Mouse (Mus musculus): ENCODE measurements around the gene Dydc2.
A peak's percentile ranks its signal among the peaks of the same experiment; 100 is the strongest.

Dydc2 gene

DNA sequence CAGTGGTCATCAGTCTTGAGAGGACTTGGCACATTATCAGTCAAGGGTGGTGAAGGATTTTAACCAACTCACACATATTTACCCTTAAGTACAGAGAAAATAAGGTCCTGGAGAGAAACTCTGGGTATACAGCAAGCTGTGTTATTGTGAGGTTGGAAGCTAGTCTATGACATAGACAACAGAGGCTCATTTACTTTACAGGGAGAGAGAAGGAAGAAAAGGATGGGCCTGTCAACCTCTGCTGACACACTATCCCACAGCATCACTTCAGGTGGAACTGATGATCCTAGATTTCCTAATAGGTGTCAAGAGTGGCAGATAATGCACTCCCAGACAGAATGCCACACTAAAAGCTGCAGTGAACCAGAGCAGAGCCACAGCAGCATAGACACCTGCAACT, at the start of gene Dydc2:
Dydc2 (minus strand) TSS at position 101 of the 400 bp plus-strand sequence.
- no peak for DNase-seq (ENCODE audit: inconsistent age in 2 of 2, low spot score in 1 of 2)

DNA sequence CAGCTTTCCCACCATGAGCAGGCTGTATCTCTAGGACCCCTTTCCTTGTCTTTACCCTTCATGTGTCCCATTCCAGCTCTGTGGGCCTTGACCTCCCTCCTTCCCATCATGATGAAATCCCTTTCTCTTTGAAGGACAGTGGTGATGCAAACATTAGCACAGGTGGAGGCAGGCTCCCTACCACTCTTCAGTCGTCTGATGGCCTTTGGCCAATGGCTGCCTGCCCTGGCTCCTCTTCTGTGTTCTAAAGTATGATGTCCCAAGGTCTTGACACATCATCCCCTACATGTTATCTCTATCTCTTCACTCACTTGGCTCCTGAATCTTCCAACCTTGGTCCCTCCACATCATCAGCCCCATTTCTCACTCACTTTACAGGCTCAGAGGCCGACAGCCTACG, 47.3 kb upstream of the Dydc2 start:
- no peak for DNase-seq (ENCODE audit: inconsistent age in 2 of 2, low spot score in 1 of 2)

DNA sequence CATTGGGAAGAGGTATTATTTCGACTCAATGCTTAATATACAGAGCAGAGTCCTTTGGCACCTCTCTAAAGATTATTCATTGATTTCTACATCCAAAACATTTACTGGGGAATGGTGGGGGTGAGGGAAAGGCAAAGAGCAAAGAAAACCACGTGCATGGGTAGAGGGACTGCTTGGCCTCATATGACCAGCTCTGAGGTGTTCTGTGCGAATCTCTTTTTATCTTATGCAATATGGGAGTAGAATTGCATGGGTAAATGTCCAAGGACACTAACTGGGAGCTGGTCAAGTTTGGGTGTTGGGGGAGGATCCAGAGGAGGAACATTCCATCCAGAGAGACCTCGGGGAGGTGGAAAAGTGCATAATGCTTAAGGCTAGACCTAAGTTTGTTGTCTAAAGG, 43.9 kb upstream of the Dydc2 start:
- DNase-seq (ENCODE audit: inconsistent age in 2 of 2, low spot score in 1 of 2): no peak

DNA sequence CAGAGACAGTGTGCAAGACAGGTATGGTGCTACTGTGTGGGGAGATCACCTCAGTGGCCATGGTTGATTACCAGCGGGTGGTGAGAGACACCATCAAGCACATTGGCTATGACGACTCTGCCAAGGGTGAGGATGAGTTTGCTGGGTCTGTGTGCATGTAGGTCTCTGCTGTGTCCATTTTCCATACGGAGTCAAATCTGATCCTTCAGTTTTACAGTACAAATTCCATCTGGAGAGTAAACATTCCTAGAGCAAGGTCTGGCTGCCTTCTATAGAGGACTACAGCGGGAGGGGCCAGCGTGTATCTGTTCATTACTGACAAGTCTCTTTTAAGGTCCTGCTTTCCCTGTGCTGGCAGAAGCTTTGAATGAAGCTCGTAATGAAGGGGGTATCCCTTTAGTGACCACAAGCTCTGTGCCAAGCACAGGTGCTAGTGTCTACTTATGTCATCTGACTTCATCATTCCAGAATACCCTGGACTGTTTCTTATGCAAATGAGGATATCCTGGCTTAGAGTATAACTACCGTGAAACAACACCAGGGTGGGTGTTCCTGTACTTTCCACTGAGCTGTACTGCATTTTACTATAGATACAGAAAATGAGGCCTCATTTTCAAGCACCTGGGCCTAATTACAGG, 42.1 kb upstream of the Dydc2 start:
- DNase-seq (ENCODE audit: inconsistent age in 2 of 2, low spot score in 1 of 2): no peak

DNA sequence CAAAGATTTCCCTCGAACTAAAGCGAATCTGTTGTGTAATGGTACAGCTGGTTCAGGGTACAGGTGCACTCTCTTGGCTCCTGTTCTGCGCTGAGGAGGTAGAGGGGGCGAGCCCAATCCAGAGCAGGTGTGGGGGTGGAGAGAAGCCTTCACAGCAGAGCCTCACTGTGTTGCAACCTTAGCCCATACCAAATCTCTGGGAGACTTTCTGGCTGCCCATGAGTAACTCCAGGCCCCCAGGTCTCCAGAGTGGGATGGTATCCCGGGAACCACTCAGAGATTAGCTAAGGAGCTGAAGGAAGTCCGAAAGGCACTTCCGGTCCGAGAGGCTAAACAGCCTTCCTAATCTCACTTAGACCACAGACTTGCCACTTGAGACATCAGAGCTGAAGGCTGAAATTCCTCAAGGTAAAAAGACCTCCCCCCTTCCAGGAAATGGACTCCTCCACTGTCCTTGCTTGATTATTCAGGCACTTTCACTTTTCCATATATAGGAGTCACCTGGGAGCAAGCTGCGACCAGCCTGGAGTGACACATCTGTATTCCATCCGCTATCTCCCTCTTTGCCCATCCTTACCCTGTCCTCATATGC, 35.9 kb upstream of the Dydc2 start, which contains the start of gene Mat1a:
Mat1a (plus strand) TSS at position 183 of the 592 bp plus-strand sequence.
- DNase-seq (ENCODE audit: inconsistent age in 2 of 2, low spot score in 1 of 2): no peak

DNA sequence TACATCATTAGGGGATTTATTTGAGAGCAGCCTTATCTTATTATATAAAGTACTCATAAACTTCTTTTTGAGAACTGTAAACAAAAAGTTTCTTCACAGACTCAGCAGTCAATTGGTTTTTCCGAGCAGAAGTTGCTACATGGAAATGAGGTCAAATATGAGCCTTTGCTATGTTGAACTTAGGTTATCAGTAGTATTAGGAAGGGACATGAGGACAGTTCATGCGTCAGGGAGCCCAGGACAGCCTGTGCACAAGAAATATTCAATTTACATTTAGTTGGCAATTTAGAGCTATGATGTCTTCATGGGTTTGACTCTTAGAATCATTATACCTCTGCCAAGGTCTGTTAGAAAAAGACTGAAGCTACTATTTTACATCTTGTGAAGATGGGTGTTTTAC, 33.3 kb upstream of the Dydc2 start:
- no peak for DNase-seq (ENCODE audit: inconsistent age in 2 of 2, low spot score in 1 of 2)

DNA sequence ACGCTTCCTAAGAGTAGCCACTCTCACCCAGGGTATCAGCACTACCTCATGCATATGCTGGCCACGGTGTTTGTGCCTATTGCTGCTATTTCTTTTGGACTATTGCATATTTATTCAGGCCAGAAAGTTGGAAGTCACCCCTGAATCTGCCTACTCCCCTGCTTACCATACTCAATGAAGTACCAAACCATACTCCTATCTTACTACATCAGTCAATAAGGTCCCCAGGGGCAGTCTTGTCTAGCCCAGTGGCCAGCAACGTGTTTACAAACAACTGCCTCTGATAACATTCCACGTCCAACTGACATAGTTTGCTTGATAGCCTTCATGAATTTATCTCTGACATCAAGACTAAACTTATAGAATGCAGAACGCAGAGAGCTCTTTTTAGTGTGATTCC, 32.2 kb upstream of the Dydc2 start:
- no peak for DNase-seq (ENCODE audit: inconsistent age in 2 of 2, low spot score in 1 of 2)

DNA sequence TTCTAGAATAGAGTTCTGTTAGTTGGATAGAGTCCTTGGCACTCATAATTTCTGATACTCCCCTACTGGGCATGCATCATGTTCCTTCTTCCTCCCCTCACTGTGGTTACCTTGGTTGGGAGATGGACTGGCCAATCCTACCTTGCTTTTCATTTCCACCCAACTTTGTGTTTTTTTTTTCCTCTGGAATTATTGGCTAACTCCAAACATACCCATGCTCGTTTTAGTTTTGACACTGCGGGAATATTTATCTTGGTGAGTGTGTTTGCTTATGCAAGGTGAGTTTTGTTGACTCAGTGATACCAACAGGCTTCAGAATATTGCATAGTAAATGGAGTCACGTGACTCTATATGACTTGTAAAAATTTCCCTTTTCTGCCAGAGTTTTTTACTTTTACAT, 31.7 kb upstream of the Dydc2 start:
- no peak for DNase-seq (ENCODE audit: inconsistent age in 2 of 2, low spot score in 1 of 2)

DNA sequence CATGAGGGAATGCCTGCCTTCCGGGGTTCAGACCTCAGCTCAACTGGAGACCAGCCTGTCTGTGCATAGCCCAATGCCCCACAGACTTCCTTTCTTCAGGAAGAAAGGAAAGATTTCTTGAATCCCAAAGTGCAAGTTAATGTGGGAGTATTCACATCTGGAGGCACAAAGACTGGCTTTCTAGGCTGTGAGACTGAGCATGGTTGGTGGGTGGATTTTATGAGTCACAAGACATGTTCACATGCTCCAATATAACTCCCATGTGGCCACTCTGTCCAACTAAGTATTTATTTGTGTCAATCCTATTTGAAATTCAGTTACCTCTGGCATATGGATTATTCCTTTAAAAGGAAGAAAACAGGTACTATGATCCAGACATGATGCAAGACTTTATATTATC, 29.7 kb upstream of the Dydc2 start:
- no peak for DNase-seq (ENCODE audit: inconsistent age in 2 of 2, low spot score in 1 of 2)

DNA sequence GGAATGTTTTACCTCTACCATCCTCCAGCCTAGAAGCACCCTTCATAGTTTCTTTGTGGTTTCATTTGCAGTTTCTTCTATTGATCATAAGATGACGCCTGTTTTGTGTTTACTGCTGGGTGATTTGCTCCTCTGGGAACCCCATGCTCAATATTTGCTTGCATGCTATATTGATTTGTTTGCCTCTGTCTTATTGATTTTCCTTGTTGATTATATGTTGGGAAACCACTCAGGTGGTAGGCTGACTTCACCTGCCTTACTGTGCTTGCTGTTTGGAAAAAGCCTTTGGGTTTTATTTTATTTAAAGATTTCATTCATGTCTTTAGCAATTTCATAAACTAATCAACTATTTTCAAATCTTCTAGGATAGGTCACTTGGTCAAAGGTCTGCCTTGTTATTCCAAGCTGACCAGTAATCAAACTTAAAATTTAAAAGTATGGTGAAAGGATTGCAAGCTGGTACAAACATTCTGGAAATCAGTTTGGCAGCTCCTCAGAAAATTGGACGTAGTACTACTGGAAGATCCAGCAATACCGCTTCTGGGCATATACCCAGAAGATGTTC, 27.4 kb upstream of the Dydc2 start:
- no peak for DNase-seq (ENCODE audit: inconsistent age in 2 of 2, low spot score in 1 of 2)

DNA sequence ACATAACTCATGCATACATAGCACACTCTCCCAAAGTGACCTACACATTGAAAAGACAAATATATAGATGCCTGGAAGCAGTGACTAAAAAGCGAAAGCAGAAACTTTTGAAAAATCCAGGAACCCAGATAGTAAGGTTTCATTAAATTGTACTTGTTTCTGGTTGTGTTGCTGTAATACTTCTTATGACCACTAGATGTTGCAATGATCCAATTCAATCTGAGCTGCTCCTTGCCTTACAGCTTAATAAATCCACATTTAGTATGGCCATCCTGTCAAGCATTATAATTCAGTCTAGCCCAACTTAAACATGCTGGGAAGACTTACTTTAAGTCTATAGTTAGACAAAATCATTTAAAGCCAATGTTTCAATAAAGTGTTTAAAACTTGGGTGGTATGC, 25.1 kb upstream of the Dydc2 start:
- peak in 1 of 2 experiments; percentile 36 for DNase-seq (ENCODE audit: inconsistent age in 2 of 2, low spot score in 1 of 2)

DNA sequence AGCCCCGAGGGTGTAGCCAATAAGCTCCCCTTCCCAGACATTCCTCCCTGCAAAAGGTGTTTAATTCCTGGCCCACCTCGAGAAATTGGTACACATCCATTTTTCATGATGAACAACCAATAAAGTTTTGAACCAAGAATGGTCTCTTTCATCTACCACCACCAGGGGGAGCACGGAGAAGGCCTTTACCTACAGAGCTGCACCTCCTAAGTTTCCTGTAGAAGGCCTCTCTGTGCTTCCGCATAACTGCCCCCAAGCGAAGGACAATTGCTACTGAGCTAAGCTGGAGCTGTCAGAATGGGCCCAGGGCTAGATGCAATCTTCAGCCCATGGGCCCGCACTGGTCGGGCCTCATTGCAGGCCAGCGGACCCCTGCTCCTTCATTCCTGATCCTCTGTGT, 21.8 kb upstream of the Dydc2 start:
- peak; percentile 15 to 57 for DNase-seq (ENCODE audit: inconsistent age in 2 of 2, low spot score in 1 of 2)

DNA sequence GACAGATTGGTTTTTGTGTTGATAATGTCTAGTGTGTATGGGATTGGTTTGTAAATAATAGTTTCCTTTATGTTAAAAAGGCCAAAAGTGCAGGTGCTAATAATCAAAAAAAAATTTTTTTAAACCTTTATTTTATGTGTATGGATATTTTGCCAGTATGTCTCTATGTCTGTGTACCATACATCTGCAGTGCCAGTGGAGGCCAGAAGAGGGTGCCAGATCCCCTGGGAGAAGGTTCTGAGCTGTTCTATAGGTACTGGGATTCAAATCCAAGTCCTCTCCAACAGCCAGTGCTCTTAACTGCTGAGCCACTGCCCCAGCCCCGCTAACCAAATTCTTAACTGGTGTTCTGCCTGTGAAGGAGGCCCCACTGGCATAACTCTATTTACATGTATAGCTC, 18.5 kb upstream of the Dydc2 start:
- DNase-seq (ENCODE audit: inconsistent age in 2 of 2, low spot score in 1 of 2): peak in 1 of 2 experiments; percentile 43

DNA sequence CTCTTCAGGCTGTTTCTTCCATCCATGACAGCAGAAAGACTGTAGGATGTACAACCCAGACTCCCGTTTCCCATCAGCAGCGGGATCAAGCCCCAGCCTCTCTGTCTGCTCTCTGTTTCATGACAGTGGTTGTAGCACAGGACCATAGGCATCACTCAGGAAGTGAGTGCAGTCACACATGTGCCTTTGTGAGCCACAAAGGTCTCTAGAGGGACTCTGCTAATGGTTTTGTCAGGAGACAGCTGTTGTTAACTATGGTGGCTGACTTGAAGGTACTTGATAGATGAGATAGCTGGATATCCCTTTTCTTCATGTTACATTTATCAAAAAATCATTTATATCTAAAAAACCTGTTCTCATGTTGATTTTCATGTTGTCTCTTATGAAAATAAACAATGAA, 13.4 kb upstream of the Dydc2 start:
- DNase-seq (ENCODE audit: inconsistent age in 2 of 2, low spot score in 1 of 2): no peak

DNA sequence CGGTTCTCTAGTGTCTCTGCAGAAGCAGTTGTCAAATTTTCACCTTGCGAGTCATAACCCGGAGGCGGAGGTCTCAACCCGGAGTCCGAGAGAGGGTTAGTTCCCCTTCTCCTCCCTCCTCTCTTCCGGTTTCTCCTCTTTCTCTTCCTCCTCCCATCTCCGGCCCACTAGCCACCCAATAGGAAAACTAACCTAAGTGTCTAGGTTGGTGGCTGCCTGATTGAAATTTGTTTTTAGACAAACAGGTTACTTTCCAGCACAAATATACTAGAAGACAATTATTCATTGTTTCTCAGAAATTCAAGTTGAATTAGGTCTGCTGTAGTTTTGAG, 3.9 kb upstream of the Dydc2 start:
- DNase-seq (ENCODE audit: inconsistent age in 2 of 2, low spot score in 1 of 2): no peak

DNA sequence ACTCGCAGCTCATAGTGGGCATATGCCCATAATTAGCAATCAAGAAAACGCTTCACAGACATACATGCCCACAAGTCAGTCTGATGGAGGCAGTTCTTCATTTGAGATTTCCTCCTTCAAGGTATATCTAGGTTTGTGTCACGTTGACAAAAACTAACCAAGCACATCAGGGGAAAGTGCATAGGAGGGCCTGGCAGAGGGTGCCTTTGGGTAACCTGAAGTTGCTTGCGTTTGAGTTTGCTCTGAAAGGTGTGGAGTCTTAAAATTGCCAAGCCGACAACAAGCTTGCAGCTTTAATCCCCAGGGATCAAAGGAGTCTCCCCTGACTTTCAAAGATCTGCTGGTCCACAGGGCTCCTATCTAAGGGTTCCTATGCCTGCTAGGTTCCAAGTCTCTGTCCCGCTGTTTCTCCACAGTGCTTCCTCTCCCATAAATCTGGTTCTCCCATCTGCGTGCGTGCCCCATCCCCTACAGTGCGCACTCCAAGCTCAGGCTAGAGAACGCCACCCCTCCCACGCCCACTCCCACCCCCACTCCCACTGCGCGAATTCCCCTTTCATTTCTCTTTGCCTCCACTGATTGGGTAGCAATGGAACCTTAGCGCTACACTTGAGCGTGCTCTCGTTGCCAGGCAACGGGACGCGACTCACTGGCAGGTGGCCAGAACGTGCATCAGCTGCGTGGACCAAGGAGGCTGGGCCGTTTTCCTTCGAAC, 3.4 kb upstream of the Dydc2 start, which contains the start of gene Dydc1:
Dydc1 (plus strand) TSS at position 683 of the 715 bp plus-strand sequence.
- DNase-seq (ENCODE audit: inconsistent age in 2 of 2, low spot score in 1 of 2): peak; percentile 68 to 91

DNA sequence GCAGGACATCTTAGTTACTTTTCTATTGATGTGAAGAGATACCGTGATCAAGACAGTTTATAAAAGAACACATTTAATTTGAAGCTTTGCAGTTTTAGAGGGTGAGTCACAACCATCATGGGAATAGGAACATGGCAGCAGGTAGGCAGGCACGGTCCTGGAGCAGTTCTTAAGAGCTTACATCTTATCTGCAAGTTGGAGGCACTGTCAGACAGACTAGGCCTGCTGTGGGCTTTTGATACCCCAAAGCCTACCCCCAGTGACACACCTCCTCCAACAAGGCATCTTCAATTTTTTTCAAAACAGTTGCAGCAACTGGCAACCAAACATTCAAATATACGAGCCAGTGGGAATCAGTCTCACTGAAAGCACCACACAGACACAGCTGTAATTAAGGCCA, 1.3 kb upstream of the Dydc2 start:
- no peak for DNase-seq (ENCODE audit: inconsistent age in 2 of 2, low spot score in 1 of 2)

DNA sequence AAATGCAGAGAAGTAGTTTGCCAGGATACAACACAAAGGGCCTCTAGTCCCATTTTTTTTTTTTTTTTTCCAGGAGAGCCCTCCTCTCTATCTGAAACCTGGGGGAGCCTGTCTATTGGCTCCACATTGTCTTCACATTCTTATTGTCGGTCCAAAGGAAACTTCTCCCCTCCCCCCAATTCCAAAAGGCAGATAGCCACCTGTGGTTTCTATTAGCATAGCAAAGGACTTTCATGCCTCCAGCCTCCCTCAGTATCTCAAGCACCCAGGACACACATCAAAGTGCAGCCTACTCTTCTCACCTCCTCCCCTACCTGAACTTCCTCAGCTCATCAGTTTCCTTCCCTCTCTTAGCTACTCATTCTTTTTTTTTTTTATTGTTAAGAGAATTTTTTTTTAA, 2.6 kb downstream of the Dydc2 start:
- no peak for DNase-seq (ENCODE audit: inconsistent age in 2 of 2, low spot score in 1 of 2)

DNA sequence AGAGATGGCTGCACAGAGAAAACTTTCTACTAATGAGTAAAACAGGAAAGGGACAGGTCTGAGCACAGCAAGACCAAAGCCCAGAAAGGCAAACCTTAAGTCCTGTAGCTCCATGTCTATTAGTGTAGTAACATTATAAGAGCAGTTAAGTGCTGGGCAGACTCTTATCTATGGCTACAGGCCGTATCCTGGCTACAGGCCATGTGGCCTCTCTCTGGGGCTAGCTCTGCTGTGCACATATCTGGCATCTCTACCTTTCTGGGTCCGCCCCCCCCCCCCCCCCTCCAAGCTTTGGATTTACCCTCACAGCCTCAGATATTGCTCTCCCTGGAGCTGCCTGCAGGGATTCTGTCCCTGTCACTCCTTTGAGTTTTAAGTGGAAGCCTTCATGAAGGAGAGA, 3.8 kb downstream of the Dydc2 start:
- DNase-seq (ENCODE audit: inconsistent age in 2 of 2, low spot score in 1 of 2): no peak

DNA sequence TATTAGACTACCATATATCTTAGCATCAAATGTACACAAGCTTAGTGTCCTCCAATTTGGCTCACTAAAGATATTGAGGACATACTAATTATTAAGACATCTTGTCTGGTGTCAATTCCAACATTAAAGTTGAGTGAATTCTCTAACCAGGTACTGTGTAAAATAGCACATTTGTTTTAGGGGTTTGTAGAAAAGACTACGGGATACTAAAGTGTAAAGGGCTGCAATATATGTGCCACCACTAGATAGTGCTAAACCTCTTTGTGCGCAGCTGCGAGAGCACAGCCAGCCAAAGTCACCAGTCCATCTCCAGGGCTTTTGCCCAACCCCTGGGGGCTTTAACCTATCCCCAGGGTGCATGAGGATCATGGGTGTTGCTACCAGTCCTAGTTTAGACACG, 15.8 kb downstream of the Dydc2 start:
- peak in 1 of 2 experiments; percentile 59 for DNase-seq (ENCODE audit: inconsistent age in 2 of 2, low spot score in 1 of 2)

DNA sequence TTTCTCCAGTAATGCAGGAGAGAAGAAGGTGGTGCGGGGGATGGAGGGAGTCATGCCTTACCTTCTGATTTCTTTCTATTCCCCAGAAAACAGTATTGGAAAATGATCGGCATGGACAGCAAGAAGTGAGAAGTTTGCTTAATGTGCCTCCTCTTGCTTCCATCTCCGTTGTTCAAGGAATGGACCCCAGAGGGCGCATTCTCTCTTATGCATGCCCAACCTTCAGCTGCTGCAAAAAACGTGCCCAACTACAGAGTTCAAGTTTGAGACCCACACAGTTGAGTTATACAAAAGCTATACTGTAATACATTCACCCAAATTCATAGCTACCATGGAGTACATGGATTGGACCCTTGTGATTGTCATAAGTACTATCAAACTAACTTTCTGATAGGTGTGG, 16.5 kb downstream of the Dydc2 start:
- peak in 1 of 2 experiments; percentile 54 for DNase-seq (ENCODE audit: inconsistent age in 2 of 2, low spot score in 1 of 2)

DNA sequence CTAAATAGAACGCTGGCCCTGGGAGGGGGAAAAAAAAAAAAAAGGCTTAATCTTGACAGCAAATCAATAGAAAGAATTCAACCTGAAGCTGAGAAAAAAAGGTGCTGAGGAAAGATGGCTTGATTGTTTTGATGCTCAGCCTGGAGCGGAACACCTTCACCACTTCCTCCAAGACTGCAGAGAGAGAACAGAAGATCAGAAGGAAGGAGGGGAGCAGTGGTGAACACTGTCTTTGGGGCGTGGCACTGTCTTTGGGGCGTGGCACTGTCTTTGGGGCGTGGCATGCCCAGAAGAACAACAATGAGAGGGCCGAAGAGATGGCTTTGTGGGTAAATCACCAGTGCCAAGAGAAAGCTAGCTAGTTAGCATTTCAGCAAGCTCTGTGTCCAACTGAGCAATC, 18.5 kb downstream of the Dydc2 start:
- DNase-seq (ENCODE audit: inconsistent age in 2 of 2, low spot score in 1 of 2): no peak
